Mouse (Mus musculus) embryonic facial prominence, embryonic 13.5 days (tissue): Measurements from ENCODE around the gene Rgs4. TPM values are rescaled to one million over a fixed set of nuclear protein-coding genes. Genes with fewer than 3 reads are reported as not detected.

Experiments
- ATAC-seq: fragments of 200-750 bp; cut with Nextera tagmentation; 2 replicates; pipeline ENCODE4 v1.8.0; 2017; ENCODE audit warnings: low read depth; ENCODE audit not compliant: insufficient number of reproducible peaks, insufficient read depth, low FRiP score, low TSS enrichment
- H3K27ac ChIP-seq: fragments of 300-500 bp; sonication (generic); 2 replicates; pipeline ENCODE4 v1.5.1; 2015; ENCODE audit warnings: moderate library complexity, mild to moderate bottlenecking, inconsistent platforms
- H3K27me3 ChIP-seq: fragments of 300-500 bp; sonication (generic); 2 replicates; pipeline ENCODE4 v1.6.1; 2015; ENCODE audit warnings: mild to moderate bottlenecking, inconsistent platforms
- H3K36me3 ChIP-seq: fragments of 300-500 bp; sonication (generic); 2 replicates; pipeline ENCODE4 v1.6.1; 2015; ENCODE audit warnings: mild to moderate bottlenecking, inconsistent platforms
- H3K4me1 ChIP-seq: fragments of 300-500 bp; sonication (generic); 2 replicates; pipeline ENCODE4 v1.6.1; 2015; ENCODE audit warnings: inconsistent platforms
- H3K4me2 ChIP-seq: fragments of 300-500 bp; sonication (generic); 2 replicates; pipeline ENCODE4 v1.6.1; 2015; ENCODE audit warnings: moderate library complexity, mild to moderate bottlenecking, inconsistent platforms
- H3K4me3 ChIP-seq: fragments of 300-500 bp; sonication (generic); 2 replicates; pipeline ENCODE4 v1.5.1; 2015; ENCODE audit warnings: mild to moderate bottlenecking, inconsistent platforms
- H3K9ac ChIP-seq: fragments of 300-500 bp; sonication (generic); 2 replicates; pipeline ENCODE4 v1.6.1; 2015; ENCODE audit warnings: mild to moderate bottlenecking, inconsistent platforms
- H3K9me3 ChIP-seq: fragments of 300-500 bp; sonication (generic); 2 replicates; pipeline ENCODE4 v1.6.1; 2016; ENCODE audit warnings: inconsistent platforms
- WGBS: fragments of 180-500 bp; shearing (Covaris S2); methylation state at CpG from one replicate; pipeline ENCODE4 v1.1.7; 2015; ENCODE audit warnings: mixed read lengths; 5-methylcytosine and 5-hydroxymethylcytosine counted together
- polyA plus RNA-seq: library from polyadenylated mRNA; unstranded; fragments of >200 nt; fragmentation: Nextera tagmentation; extraction: Ambion mirVana; gene quantifications from 2 replicates; pipeline ENCODE4 v1.2.1, GENCODE M21; 2015

Rgs4 gene
- polyA plus RNA-seq, result 3.9 and 4.1 TPM in 2 replicates

- WGBS, result 1% methylated on average over 16 of the region's 16 CpGs
- no peaks in the 10 kb centered on the region for H3K9me3 ChIP-seq
- peak within 1 kb of the TSS; percentile 73 for H3K4me2 ChIP-seq
- H3K4me1 ChIP-seq, result peaks cover 7% of the 10 kb centered on the region; the same call in 1 of the 2 replicates
- H3K4me3 ChIP-seq, result peak within 1 kb of the TSS; percentile 43
- 0 out of 2 replicates have a peak, but pooled peaks have one; percentile 62 for ATAC-seq
- peaks cover 27% of the 10 kb centered on the region for H3K27me3 ChIP-seq
- no peaks in the 10 kb centered on the region for H3K36me3 ChIP-seq
- H3K9ac ChIP-seq, result peak within 1 kb of the TSS; percentile 46
- no peak within 1 kb of the TSS for H3K27ac ChIP-seq
Observed at GRCm38 (mm10) chr1:169747473-169747872, at the start of gene Rgs4. Gene Rgs4 (minus strand): TSS chr1:169747642.

DNA sequence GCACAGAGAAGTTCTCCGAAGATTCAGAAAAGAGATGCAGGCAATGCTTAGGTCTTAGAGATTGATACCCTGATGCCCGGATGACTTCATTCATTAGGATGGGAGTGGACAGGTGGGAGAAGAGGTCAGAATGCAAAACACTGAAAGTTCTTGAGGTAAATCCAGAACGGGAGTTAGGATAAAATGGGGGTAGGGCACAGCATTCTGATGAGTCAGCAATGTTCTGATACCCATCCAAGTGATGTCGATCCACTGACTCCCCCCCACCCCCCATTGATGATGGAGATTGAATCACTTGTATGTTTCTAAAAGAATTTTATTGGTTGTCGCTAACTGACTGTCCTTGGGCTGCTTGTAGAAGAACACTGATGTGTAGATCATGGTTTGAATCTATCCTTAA is 45.0 kb upstream of the Rgs4 start:
- Histone ChIP-seq H3K27me3 (no peaks in the 10 kb centered on the region), H3K4me3 (no peak overlapping the region), H3K4me1 (no peaks in the 10 kb centered on the region), H3K36me3 (no peaks in the 10 kb centered on the region), H3K9me3 (no peaks in the 10 kb centered on the region), H3K9ac (no peak overlapping the region), H3K27ac (no peak overlapping the region), H3K4me2 (no peak overlapping the region)
- no peak for ATAC-seq
- WGBS, result 91% methylated on average over 5 of the region's 5 CpGs

GRCm38 (mm10) chr1:169785981-169786380 is 38.5 kb upstream of the Rgs4 start:
- WGBS, result 91% methylated on average over 3 of the region's 3 CpGs
- Histone ChIP-seq H3K36me3 (no peaks in the 10 kb centered on the region), H3K9ac (no peak overlapping the region), H3K4me3 (no peak overlapping the region), H3K27me3 (no peaks in the 10 kb centered on the region), H3K4me2 (no peak overlapping the region), H3K27ac (no peak overlapping the region), H3K9me3 (no peaks in the 10 kb centered on the region), H3K4me1 (no peaks in the 10 kb centered on the region)
- ATAC-seq, result no peak

DNA sequence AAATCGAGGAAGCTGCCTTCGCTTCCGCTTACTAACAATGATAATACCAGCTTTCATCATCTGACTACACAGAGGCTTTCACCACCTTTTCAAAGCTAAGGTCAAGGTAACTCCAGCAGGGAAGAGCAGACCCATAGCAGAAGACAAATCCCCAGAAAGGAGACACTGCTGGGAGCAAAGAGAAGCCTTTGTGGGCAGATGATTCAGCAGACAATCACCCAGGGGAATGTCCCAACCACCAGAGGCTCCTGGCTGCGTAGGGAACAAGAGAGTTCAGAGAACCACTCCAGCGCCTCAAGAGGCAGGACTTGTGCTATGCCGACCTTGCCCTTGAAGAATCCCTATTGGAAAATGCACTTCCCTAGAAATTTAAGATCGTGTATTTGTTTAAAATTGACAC is 29.1 kb upstream of the Rgs4 start:
- no peak overlapping the region for H3K27ac ChIP-seq
- H3K36me3 ChIP-seq, result no peaks in the 10 kb centered on the region
- no peak overlapping the region for H3K4me2 ChIP-seq
- 71% methylated on average over 7 of the region's 7 CpGs for WGBS
- ATAC-seq, result no peak
- H3K9me3 ChIP-seq, result no peaks in the 10 kb centered on the region
- H3K27me3 ChIP-seq, result no peaks in the 10 kb centered on the region
- H3K4me1 ChIP-seq, result no peaks in the 10 kb centered on the region
- no peak overlapping the region for H3K4me3 ChIP-seq
- no peak overlapping the region for H3K9ac ChIP-seq

DNA sequence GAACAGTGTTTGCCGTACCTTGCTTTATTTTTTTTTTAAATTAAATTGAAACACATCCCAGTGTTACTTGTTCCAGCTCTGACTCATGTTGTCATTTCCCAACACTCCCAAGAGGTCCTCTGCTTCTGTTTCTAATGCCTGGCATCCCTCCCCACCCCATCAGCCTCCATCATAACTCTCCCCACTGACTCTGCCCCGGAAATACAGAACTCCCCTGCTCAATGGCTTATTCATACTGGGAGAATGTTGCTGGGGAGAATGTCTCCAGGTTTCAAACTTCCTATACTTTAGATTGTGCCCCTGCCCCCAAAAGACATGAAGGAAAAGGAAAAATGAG is 17.1 kb upstream of the Rgs4 start:
- Histone ChIP-seq H3K4me1 (no peaks in the 10 kb centered on the region), H3K9me3 (no peaks in the 10 kb centered on the region), H3K27ac (no peak overlapping the region), H3K9ac (no peak overlapping the region), H3K27me3 (no peaks in the 10 kb centered on the region), H3K4me3 (no peak overlapping the region), H3K36me3 (no peaks in the 10 kb centered on the region), H3K4me2 (no peak overlapping the region)
- WGBS, result 67% methylated on average over 2 of the region's 2 CpGs
- ATAC-seq, result no peak

- Histone ChIP-seq H3K4me1 (no peaks in the 10 kb centered on the region), H3K4me2 (no peak overlapping the region), H3K4me3 (no peak overlapping the region), H3K36me3 (no peaks in the 10 kb centered on the region), H3K27me3 (no peaks in the 10 kb centered on the region), H3K27ac (no peak overlapping the region), H3K9me3 (no peaks in the 10 kb centered on the region), H3K9ac (no peak overlapping the region)
- ATAC-seq, result no peak
- 80% methylated on average over 9 of the region's 9 CpGs for WGBS
Observed at GRCm38 (mm10) chr1:169763858-169764618, 16.6 kb upstream of the Rgs4 start.

- no peaks in the 10 kb centered on the region for H3K27me3 ChIP-seq
- no peaks in the 10 kb centered on the region for H3K36me3 ChIP-seq
- H3K4me3 ChIP-seq, result no peak overlapping the region
- H3K9me3 ChIP-seq, result no peaks in the 10 kb centered on the region
- H3K4me1 ChIP-seq, result no peaks in the 10 kb centered on the region
- no peak overlapping the region for H3K27ac ChIP-seq
- WGBS, result 73% methylated on average over 2 of the region's 2 CpGs
- H3K4me2 ChIP-seq, result no peak overlapping the region
- ATAC-seq, result no peak
- no peak overlapping the region for H3K9ac ChIP-seq
Observed at GRCm38 (mm10) chr1:169762524-169762923, 15.1 kb upstream of the Rgs4 start.

DNA sequence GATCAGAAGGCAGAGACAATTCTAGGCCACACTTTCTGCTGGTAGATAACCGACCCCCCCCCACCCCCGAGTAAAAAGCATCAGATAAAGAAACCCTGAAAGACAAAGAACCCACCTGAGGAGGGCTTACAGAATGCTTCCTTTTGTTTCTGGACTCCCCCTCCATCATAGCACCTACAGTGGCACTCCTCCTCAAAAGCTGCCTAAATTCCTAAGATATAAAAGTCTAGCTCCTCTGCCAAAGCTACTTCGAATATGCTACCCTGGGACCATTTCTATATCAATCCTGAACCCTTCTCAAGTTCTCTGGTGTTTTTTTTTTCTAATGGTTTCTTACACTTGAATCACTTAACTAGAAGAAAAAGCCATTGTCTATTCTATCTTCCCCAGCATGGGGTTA is 9.1 kb upstream of the Rgs4 start:
- Histone ChIP-seq H3K36me3 (no peaks in the 10 kb centered on the region), H3K9ac (no peak overlapping the region), H3K4me3 (no peak overlapping the region), H3K4me2 (no peak overlapping the region), H3K4me1 (no peaks in the 10 kb centered on the region), H3K9me3 (no peaks in the 10 kb centered on the region), H3K27ac (no peak overlapping the region), H3K27me3 (no peaks in the 10 kb centered on the region; the same call in 1 of the 2 replicates)
- ATAC-seq, result no peak
- 25% methylated on average over 3 of the region's 3 CpGs for WGBS

DNA sequence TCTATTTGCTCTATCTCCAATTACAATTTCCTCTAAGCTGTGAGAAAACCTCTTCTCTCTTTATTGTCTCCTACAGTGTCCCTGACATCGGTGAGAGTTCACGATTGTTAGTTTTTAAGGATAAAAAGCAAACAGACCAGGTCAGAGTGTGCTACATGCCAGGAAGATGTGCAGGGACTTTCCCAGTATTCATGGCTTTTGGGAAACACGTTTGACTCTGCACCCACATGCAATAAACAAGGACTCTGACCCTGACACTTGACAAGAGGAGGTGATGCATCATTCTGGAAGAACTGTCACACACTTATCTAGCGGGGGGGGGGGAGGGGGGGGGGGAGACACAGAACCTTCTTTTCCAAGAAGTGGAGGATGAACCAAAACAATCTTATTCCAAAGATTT is 5.0 kb upstream of the Rgs4 start:
- 47% methylated on average over 4 of the region's 4 CpGs for WGBS
- no peak for ATAC-seq
- no peak overlapping the region for H3K9ac ChIP-seq

GRCm38 (mm10) chr1:169748439-169748838 is 997 bp upstream of the Rgs4 start:
- Histone ChIP-seq H3K36me3 (no peaks in the 10 kb centered on the region), H3K9ac (no peak overlapping the region), H3K9me3 (no peaks in the 10 kb centered on the region), H3K27me3 (peaks cover 27% of the 10 kb centered on the region), H3K4me2 (no peak overlapping the region), H3K27ac (no peak overlapping the region), H3K4me1 (peaks cover 7% of the 10 kb centered on the region; the same call in 1 of the 2 replicates), H3K4me3 (no peak overlapping the region)
- WGBS, result 49% methylated on average over 5 of the region's 5 CpGs
- ATAC-seq, result no peak

More for the DNA sequence above, 5.0 kb upstream of the Rgs4 start:
- no peak overlapping the region for H3K27ac ChIP-seq
- H3K27me3 ChIP-seq, result peaks cover 27% of the 10 kb centered on the region
- no peaks in the 10 kb centered on the region for H3K36me3 ChIP-seq
- H3K4me3 ChIP-seq, result no peak overlapping the region
- H3K4me1 ChIP-seq, result peaks cover 2% of the 10 kb centered on the region; the same call in 1 of the 2 replicates
- no peak overlapping the region for H3K4me2 ChIP-seq
- no peaks in the 10 kb centered on the region for H3K9me3 ChIP-seq

GRCm38 (mm10) chr1:169747902-169748301 is 460 bp upstream of the Rgs4 start:
- Histone ChIP-seq H3K27me3 (peaks cover 27% of the 10 kb centered on the region), H3K9me3 (no peaks in the 10 kb centered on the region), H3K36me3 (no peaks in the 10 kb centered on the region), H3K4me3 (peak overlapping the region; percentile 43), H3K4me1 (peaks cover 7% of the 10 kb centered on the region; the same call in 1 of the 2 replicates), H3K27ac (no peak overlapping the region), H3K4me2 (peak overlapping the region; percentile 73), H3K9ac (no peak overlapping the region)
- 34% methylated on average over 6 of the region's 6 CpGs for WGBS
- ATAC-seq, result no peak

DNA sequence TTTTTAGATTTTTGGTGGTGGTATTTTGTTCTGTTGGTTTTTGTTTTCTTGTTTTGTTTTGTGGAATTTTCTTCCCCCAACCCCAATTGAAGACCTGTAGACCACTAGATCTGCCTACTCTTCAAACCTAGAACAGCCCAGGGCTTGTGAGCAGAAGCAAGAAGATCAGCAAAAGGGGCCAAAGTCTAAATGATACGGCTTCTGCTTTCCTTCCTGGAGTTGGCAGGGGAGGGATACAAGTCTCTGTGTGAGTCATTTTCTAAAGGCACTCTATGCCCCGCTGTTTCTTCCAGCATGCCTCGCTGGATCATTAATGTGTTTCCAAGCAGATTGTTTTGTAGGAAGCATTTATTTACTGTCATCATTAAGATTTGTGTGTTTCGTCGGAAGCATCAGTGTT is 6.3 kb downstream of the Rgs4 start:
- no peaks in the 10 kb centered on the region for H3K9me3 ChIP-seq
- H3K9ac ChIP-seq, result no peak overlapping the region
- no peak overlapping the region for H3K4me2 ChIP-seq
- H3K27ac ChIP-seq, result no peak overlapping the region
- no peaks in the 10 kb centered on the region for H3K27me3 ChIP-seq
- no peak overlapping the region for H3K4me3 ChIP-seq
- WGBS, result 87% methylated on average over 5 of the region's 5 CpGs
- H3K36me3 ChIP-seq, result no peaks in the 10 kb centered on the region
- H3K4me1 ChIP-seq, result no peaks in the 10 kb centered on the region
- ATAC-seq, result no peak
